Mouse (Mus musculus) lung, postnatal 0 days (tissue): ENCODE results near the gene Ier5l.

ENCODE experiments used
- CTCF ChIP-seq: IDR thresholded peaks from 2 replicates; pipeline ENCODE4 v1.5.1; 2016; ENCODE audit warnings: antibody characterized with exemption, mild to moderate bottlenecking
- EP300 ChIP-seq: IDR thresholded peaks from 2 replicates; pipeline ENCODE4 v1.6.1; 2016; ENCODE audit warnings: antibody characterized with exemption, mild to moderate bottlenecking, control low read depth

DNA sequence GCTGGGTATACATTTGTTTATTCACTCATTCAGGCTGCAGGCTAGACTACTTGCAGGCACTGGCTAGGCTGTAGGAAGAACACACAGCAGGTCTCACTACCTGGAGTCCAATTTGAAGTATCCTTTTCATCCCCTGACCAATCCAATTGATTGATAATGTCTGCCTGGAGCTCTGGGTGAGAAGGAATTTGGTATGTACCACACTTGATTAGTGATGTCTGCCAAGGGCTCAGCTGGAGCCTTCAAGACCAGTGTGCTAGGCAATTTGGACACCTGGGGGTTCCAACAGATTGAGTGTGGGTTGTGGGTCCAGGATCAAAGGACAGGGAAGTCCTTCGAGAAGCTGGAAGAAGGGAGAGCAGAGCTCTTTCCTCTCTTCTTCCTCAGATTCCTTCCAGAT, 4.5 kb upstream of the Ier5l start:
- TF ChIP-seq CTCF (no peak), EP300 (no peak)
